Mouse (Mus musculus) spleen, adult 2 months (tissue): ENCODE results near the gene 5730596B20Rik. TPM values are rescaled to one million over a fixed set of nuclear protein-coding genes. Genes with fewer than 3 reads are reported as not detected.

Source experiments
- DNase-seq, 2 experiments: peaks; one replicate each; pipeline versions ENCODE4 v3.0.0 to v3.0.0-alpha.2; 2012 to 2021; ENCODE audit warnings: low spot score in 2 of 2, low read depth in 1 of 2
- H3K27ac ChIP-seq: fragments of 200-500 bp; 2 replicates; pipeline ENCODE4 v1.5.1; 2012; ENCODE audit warnings: low read length, inconsistent platforms; ENCODE audit not compliant: insufficient read depth
- H3K27me3 ChIP-seq: fragments of 200-500 bp; 2 replicates; pipeline ENCODE4 v1.6.1; 2012; ENCODE audit warnings: mild to moderate bottlenecking, moderate library complexity, low read length, inconsistent platforms; ENCODE audit not compliant: control insufficient read depth, insufficient read depth
- H3K36me3 ChIP-seq: fragments of 200-500 bp; 2 replicates; pipeline ENCODE4 v1.6.1; 2012; ENCODE audit warnings: mild to moderate bottlenecking, low read length, inconsistent platforms; ENCODE audit not compliant: control insufficient read depth, insufficient read depth
- H3K4me1 ChIP-seq: fragments of 200-500 bp; 2 replicates; pipeline ENCODE4 v1.6.1; 2011; ENCODE audit warnings: inconsistent platforms; ENCODE audit not compliant: control insufficient read depth, insufficient read depth, insufficient read length
- H3K4me3 ChIP-seq: fragments of 200-500 bp; 2 replicates; pipeline ENCODE4 v1.5.1; 2011; ENCODE audit warnings: mild to moderate bottlenecking, inconsistent platforms; ENCODE audit not compliant: insufficient read depth, insufficient read length; ENCODE audit errors: extremely low read depth
- CTCF ChIP-seq: fragments of 200-500 bp; IDR thresholded peaks from 2 replicates; pipeline ENCODE4 v1.5.1; 2011; ENCODE audit warnings: mild to moderate bottlenecking, inconsistent platforms; ENCODE audit not compliant: insufficient read depth, insufficient read length, insufficient replicate concordance; ENCODE audit errors: extremely low read depth
- POLR2A ChIP-seq: fragments of 200-500 bp; IDR thresholded peaks from 2 replicates; pipeline ENCODE4 v1.6.1; 2011; ENCODE audit warnings: low read depth, low read length, inconsistent platforms
- WGBS: fragments of 180-500 bp; shearing (Covaris S2); methylation state at CpG from one replicate; pipeline ENCODE4 v1.1.7; 2018; 5-methylcytosine and 5-hydroxymethylcytosine counted together
- polyA plus RNA-seq: library from polyadenylated mRNA; depleted of rRNA; stranded (reverse); fragments of >200 nt; gene quantifications from 2 replicates; pipeline ENCODE4 v1.2.3, GENCODE M21; 2012

The 5730596B20Rik gene
- polyA plus RNA-seq, 1 experiment = not detected

- Histone ChIP-seq H3K27me3 (peaks cover 4% of the 10 kb centered on the region; the same call in 1 of the 2 replicates), H3K4me3 (no peak overlapping the region), H3K4me1 (no peaks in the 10 kb centered on the region), H3K27ac (no peak overlapping the region; the same call in 1 of the 2 replicates), H3K36me3 (no peaks in the 10 kb centered on the region)
- WGBS = 65% methylated on average over 5 of the region's 5 CpGs
- DNase-seq = no peak
- TF ChIP-seq CTCF = no peak
- no peak for TF ChIP-seq POLR2A
Observed at GRCm38 (mm10) chr6:52170898-52171223, 6.4 kb upstream of the 5730596B20Rik start.

- Histone ChIP-seq H3K27me3 (peaks cover 4% of the 10 kb centered on the region; the same call in 1 of the 2 replicates), H3K27ac (no peak overlapping the region), H3K4me3 (no peak overlapping the region), H3K4me1 (no peaks in the 10 kb centered on the region), H3K36me3 (no peaks in the 10 kb centered on the region)
- 90% methylated on average over 4 of the region's 4 CpGs for WGBS
- DNase-seq = no peak
- TF ChIP-seq POLR2A (no peak), CTCF (no peak)
Observed at GRCm38 (mm10) chr6:52171331-52171730, 6.0 kb upstream of the 5730596B20Rik start.

GRCm38 (mm10) chr6:52171938-52172337, 5.4 kb upstream of the 5730596B20Rik start:
- Histone ChIP-seq H3K27me3 (peaks cover 2% of the 10 kb centered on the region; the same call in 1 of the 2 replicates), H3K36me3 (no peaks in the 10 kb centered on the region), H3K4me1 (no peaks in the 10 kb centered on the region), H3K27ac (no peak overlapping the region), H3K4me3 (no peak overlapping the region)
- 89% methylated on average over 7 of the region's 7 CpGs for WGBS
- no peak for DNase-seq
- TF ChIP-seq CTCF (no peak), POLR2A (no peak)

- Histone ChIP-seq H3K27ac (peak overlapping the region; percentile 41), H3K36me3 (no peaks in the 10 kb centered on the region), H3K27me3 (peaks cover 2% of the 10 kb centered on the region; the same call in 1 of the 2 replicates), H3K4me1 (no peaks in the 10 kb centered on the region), H3K4me3 (no peak overlapping the region)
- WGBS = 82% methylated on average over 35 of the region's 35 CpGs
- TF ChIP-seq POLR2A = no peak
- TF ChIP-seq CTCF = no peak
- DNase-seq = no peak
Observed at GRCm38 (mm10) chr6:52172501-52172900, 4.8 kb upstream of the 5730596B20Rik start.

GRCm38 (mm10) chr6:52173648-52174047, 3.6 kb upstream of the 5730596B20Rik start:
- no peaks in the 10 kb centered on the region for H3K4me1 ChIP-seq
- no peak overlapping the region for H3K4me3 ChIP-seq
- H3K36me3 ChIP-seq = no peaks in the 10 kb centered on the region
- no peak for DNase-seq
- TF ChIP-seq CTCF = no peak
- no peak for TF ChIP-seq POLR2A
- H3K27ac ChIP-seq = no peak overlapping the region
- peaks cover 2% of the 10 kb centered on the region; the same call in 1 of the 2 replicates for H3K27me3 ChIP-seq
- WGBS = 86% methylated on average over 4 of the region's 4 CpGs

- H3K36me3 ChIP-seq = no peaks in the 10 kb centered on the region
- no peak overlapping the region for H3K4me3 ChIP-seq
- no peak for DNase-seq
- H3K4me1 ChIP-seq = no peaks in the 10 kb centered on the region
- peaks cover 2% of the 10 kb centered on the region; the same call in 1 of the 2 replicates for H3K27me3 ChIP-seq
- 68% methylated on average over 41 of the region's 41 CpGs for WGBS
- TF ChIP-seq POLR2A (no peak), CTCF (no peak)
- H3K27ac ChIP-seq = 0 out of 2 replicates have a peak overlapping the region, but pooled peaks have one; percentile 3
Observed at GRCm38 (mm10) chr6:52174968-52175751, 2.1 kb upstream of the 5730596B20Rik start.

- TF ChIP-seq CTCF = no peak
- no peak for TF ChIP-seq POLR2A
- no peak overlapping the region for H3K27ac ChIP-seq
- H3K36me3 ChIP-seq = no peaks in the 10 kb centered on the region
- H3K4me3 ChIP-seq = no peak overlapping the region
- no peak for DNase-seq
- 63% methylated on average over 33 of the region's 35 CpGs for WGBS
- no peaks in the 10 kb centered on the region for H3K4me1 ChIP-seq
- peaks cover 2% of the 10 kb centered on the region; the same call in 1 of the 2 replicates for H3K27me3 ChIP-seq
Observed at GRCm38 (mm10) chr6:52175864-52176263, 1.4 kb upstream of the 5730596B20Rik start.
